Mouse (Mus musculus) cerebellum, postnatal 10 days (tissue): ENCODE results near the gene Defa26.
"Not testable (repeated sequence)": the region's sequence is repeated elsewhere in the genome, so short reads cannot be mapped to it uniquely, and the experiment has no call there.

Source experiments
- DNase-seq, 2 experiments: peaks; one replicate each; pipeline ENCODE4 v3.0.0; 2021; ENCODE audit warnings: mixed read lengths in 2 of 2

Defa26 gene

DNA sequence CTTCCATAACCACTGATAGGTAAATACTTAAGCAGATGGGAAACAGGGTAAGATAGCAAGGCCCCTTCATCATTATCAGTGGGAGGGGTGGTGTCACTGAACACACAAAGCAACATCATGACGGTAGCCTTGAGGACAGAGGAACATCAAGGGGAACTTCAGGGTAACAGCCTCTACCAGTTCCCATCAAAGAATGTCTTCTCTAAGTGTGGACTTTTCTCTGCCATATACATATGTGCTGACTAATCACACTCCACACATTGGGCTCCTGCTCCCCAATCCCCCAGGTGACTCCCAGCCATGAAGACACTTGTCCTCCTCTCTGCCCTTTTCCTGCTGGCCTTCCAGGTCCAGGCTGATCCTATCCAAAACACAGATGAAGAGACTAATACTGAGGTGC, at the start of gene Defa26:
TSS of gene Defa26 (plus strand) at position 301 of the 400 bp plus-strand sequence.
- not testable (repeated sequence) for DNase-seq

GRCm38 (mm10) chr8:21582706-21583105, 35.3 kb upstream of the Defa26 start, which contains the start of gene Defa28:
Gene Defa28, plus strand, starts transcription at chr8:21583006.
- not testable (repeated sequence) for DNase-seq

DNA sequence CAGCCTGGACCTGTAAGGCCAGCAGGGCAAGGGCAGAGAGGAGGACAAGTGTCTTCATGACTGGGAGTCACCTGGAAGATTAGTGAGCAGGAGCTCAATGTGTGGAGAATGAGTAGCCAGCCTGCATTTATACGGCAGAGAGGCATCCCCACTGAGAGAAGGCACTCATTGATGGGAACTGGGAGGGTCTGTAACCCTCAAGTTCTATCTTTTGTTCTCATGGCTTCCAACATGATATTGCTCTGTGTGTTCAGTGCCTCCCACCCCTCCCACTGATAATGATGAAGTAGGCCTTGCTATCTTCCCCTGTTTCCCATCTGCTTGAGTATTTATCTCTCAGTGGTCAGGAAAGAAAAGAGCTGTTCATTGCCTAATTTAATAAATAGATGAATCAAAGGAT, 23.6 kb upstream of the Defa26 start, which contains the start of gene Gm7861:
TSS of gene Gm7861 (minus strand) at position 101 of the 400 bp plus-strand sequence.
- not testable (repeated sequence) for DNase-seq

- DNase-seq, result not testable (repeated sequence)
Measured at GRCm38 (mm10) chr8:21655480-21655879, 37.5 kb downstream of the Defa26 start, which contains the start of gene Defa17. Gene Defa17, plus strand, starts transcription at chr8:21655780.

DNA sequence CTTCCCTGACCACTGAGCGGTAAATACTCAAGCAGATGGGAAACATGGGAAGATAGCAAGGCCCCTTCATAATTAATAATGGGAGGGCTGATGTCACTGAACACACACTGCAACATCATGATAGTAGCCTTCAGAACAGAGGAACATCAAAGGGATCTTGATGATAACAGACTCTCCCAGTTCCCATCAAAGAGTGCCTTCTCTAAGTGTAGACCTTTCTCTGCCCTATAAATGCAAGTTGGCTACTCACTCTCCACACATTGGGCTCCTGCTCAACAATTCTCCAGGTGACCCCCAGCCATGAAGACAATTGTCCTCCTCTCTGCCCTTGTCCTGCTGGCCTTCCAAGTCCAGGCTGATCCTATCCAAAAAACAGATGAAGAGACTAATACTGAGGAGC, 47.5 kb downstream of the Defa26 start, which contains the start of gene Defa34:
TSS of gene Defa34 (plus strand) at position 301 of the 400 bp plus-strand sequence.
- DNase-seq, result not testable (repeated sequence)
